Mouse (Mus musculus) macrophage (primary cell): Measurements from ENCODE around the gene Lrrc4b. TPM values are rescaled to one million over a fixed set of nuclear protein-coding genes. Genes with fewer than 3 reads are reported as not detected.
A peak's percentile ranks its signal among the peaks of the same experiment; 100 is the strongest.

Source experiments
- H3K27ac ChIP-seq: fragments of 350-480 bp; formaldehyde crosslinking; 2 replicates; pipeline ENCODE4 v1.9.0; 2021
- H3K36me3 ChIP-seq: fragments of 350-480 bp; formaldehyde crosslinking; 2 replicates; pipeline ENCODE4 v1.9.0; 2021; ENCODE audit errors: inconsistent target
- H3K4me3 ChIP-seq: fragments of 350-480 bp; formaldehyde crosslinking; 2 replicates; pipeline ENCODE4 v1.9.0; 2021; ENCODE audit errors: inconsistent target
- H3K79me2 ChIP-seq: fragments of 350-480 bp; formaldehyde crosslinking; 2 replicates; pipeline ENCODE4 v1.9.0; 2021; ENCODE audit errors: inconsistent target
- WGBS: methylation state at CpG from one replicate; pipeline ENCODE4 v1.1.7; 2026; ENCODE audit warnings: inconsistent platforms; ENCODE audit not compliant: missing documents; 5-methylcytosine and 5-hydroxymethylcytosine counted together
- polyA plus RNA-seq: library from polyadenylated mRNA; stranded (reverse); fragments of 250-400 nt; gene quantifications from 3 replicates; pipeline ENCODE4 v1.2.4, GENCODE M21; 2018; ENCODE audit warnings: inconsistent platforms

The Lrrc4b gene
- polyA plus RNA-seq, 1 experiment from 2014 or later = not detected

DNA sequence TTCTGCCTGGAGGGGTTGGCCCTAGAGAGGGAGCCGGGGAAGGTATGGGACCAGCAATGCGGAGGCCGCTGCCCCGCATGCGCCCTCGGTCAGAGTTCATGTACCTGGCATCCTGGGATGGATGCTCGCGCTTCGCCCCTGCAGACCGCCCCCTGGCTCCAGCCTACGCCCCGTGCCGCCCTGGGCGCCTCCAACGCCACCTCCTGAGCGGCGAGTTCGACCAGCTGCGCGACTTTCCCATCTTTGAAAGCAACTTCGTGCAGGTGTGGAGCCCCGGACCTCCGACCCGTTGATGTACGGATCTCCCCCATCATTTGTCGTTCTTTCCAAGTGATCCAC, 67.9 kb downstream of the Lrrc4b start:
- H3K27ac ChIP-seq = no peak overlapping the region
- H3K4me3 ChIP-seq = peak overlapping the region; percentile 56
- H3K36me3 ChIP-seq = peaks cover 7% of the 10 kb centered on the region; the same call in 1 of the 2 replicates
- WGBS = 3% methylated on average over 26 of the region's 26 CpGs
- H3K79me2 ChIP-seq = peaks cover 18% of the 10 kb centered on the region

DNA sequence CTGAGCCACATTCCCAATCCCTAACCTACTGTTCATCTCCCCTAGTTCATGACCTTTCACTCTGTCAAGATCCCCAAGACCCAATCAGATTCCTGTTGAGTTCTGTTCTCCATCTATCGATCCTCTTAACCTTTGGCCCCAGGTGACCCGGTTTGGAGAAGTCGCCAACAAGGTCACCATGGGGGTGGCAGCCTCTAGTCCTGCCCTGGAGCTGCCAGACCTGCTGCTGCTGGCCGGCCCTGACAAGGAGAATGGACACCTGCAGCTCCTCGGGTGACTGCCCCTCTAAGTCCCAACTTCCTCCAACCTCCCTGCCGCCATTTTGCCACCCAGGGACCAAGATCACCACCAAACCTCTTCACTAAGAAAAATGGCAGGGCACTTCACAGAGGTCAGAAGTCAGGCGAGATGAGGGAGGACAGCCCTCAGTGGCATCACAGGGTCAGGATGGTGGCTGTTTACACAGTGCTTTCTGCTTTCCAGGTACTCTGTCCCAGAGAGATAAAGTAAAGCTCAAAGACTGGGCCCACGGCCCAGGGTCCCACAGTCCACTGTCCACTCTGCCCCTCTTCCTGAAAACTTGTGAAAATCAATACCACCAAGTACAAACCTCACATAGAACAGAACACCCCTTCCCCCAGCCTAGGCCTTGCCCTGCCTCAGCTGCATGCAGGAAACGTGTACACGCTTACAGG, 68.7 kb downstream of the Lrrc4b start:
- Histone ChIP-seq H3K4me3 (no peak overlapping the region), H3K79me2 (peaks cover 18% of the 10 kb centered on the region), H3K36me3 (no peaks in the 10 kb centered on the region), H3K27ac (no peak overlapping the region)
- WGBS = 97% methylated on average over 10 of the region's 10 CpGs

DNA sequence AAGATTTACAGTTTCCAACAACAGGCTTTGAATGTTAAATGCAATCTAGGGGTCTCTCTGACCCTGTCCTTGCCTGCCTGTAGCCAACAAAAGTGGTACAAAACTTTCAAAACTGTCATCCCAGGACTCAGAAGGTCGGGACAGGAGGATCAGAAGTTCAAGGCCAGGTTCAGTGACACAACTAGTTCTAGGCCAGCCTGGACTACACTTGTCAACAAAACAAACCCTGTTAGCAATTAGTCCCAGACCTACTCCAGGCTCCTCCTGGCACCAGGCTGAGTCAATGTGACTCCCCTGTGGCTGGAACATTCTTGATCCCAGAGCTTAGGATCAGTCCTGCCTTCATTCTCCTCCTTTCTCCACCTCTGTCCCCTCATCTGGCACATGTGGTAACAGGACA, 70.1 kb downstream of the Lrrc4b start:
- no peaks in the 10 kb centered on the region for H3K36me3 ChIP-seq
- no peak overlapping the region for H3K4me3 ChIP-seq
- WGBS = 65% methylated on average over 1 of the region's 1 CpGs
- H3K27ac ChIP-seq = no peak overlapping the region
- H3K79me2 ChIP-seq = peaks cover 18% of the 10 kb centered on the region

DNA sequence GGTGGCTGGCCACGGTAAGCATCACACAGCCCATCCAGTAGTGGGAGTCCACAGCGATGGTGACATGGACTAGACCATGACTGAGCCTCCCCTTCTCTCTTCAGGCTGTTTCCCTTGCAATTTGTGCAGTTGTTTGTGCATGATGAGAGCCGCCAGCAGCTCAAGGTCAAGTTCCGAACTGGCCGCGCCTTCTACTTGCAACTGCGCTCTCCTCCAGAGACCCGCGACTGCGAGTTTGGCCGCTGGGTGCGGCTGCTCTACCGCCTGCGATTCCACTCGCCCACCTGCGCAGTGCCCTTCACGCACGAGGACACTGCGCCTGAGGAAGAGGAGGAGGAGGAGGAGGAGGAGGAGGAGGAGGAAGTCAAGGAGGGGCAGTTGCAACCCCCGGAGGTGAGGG, 71.2 kb downstream of the Lrrc4b start:
- 64% methylated on average over 20 of the region's 20 CpGs for WGBS
- peaks cover 9% of the 10 kb centered on the region for H3K79me2 ChIP-seq
- no peaks in the 10 kb centered on the region for H3K36me3 ChIP-seq
- H3K4me3 ChIP-seq = no peak overlapping the region
- H3K27ac ChIP-seq = no peak overlapping the region

DNA sequence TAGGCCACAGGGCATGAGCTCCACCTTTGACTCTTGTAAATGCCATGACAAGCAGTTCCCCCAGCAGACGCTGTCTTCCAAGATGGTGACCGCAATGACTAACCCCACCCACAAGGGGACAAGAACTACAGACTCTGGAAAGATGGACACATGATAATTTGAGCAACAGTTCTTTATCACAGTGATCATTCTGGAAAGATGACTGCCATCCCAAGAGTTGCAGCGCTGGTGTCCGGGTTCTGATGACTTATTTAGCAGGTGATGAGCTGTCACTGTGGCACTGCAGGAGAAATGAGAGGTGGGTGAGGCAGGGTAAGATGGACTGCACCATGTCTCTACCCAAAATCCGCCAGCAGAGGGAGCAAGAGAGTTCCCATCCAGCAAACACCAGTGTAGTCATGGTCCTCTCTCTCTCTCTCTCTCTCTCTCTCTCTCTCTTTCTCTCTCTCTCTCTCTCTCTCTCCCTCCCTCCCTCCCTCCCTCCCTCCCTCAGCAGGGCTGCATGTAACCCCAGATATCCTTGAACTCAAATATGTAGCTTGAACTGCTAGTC, 72.8 kb downstream of the Lrrc4b start:
- H3K4me3 ChIP-seq = no peak overlapping the region
- H3K36me3 ChIP-seq = no peaks in the 10 kb centered on the region
- whole genome bisulfite sequencing = 26% methylated on average over 5 of the region's 5 CpGs
- H3K79me2 ChIP-seq = no peaks in the 10 kb centered on the region
- no peak overlapping the region for H3K27ac ChIP-seq

DNA sequence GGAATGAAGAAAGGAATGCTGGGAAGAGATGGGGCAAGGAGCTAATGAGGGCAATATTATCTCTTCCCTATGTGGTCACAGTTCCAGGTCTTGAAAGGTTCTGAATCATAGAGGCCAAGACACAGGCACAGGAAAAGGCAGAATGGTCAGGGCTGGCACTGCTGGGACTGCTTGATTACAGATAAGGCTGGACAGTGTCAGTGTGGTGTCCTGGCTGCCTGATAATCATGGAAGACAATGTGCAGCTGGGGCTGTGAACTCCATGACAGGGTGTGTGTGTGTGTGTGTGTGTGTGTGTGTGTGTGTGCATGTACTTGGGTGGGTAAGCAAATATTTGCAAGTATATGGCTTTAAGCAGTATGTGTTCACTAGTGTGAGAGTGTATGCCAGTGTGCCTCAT, 78.7 kb downstream of the Lrrc4b start:
- Histone ChIP-seq H3K79me2 (no peaks in the 10 kb centered on the region), H3K36me3 (no peaks in the 10 kb centered on the region), H3K4me3 (no peak overlapping the region), H3K27ac (no peak overlapping the region)

Other genes starting within 250 kb of the Lrrc4b start
- gene Klk1b24, start 240.8 kb upstream of the Lrrc4b start, polyA plus RNA-seq = not detected in 3 replicates
- gene Klk1b3, start 230.8 kb upstream of the Lrrc4b start, polyA plus RNA-seq = not detected in 3 replicates
- not detected in 3 replicates for gene Klk1b4, start 221.6 kb upstream of the Lrrc4b start, polyA plus RNA-seq
- not detected in 3 replicates for gene Klk1b5, start 213.1 kb upstream of the Lrrc4b start, polyA plus RNA-seq
- gene Klk1, start 203.7 kb upstream of the Lrrc4b start, polyA plus RNA-seq = 0.30 TPM in 1 of 3 replicates, not detected in the others
- gene Gm36864, start 192.8 kb upstream of the Lrrc4b start, polyA plus RNA-seq = not detected in 3 replicates
- 0.33 to 0.97 TPM (median 0.36 TPM) in 3 replicates for gene 1700028J19Rik, start 182.3 kb upstream of the Lrrc4b start, polyA plus RNA-seq
- gene 2410002F23Rik, start 182.3 kb upstream of the Lrrc4b start, polyA plus RNA-seq = 11.6 to 24.3 TPM (median 20.5 TPM) in 3 replicates
- gene Acp4, start 171.6 kb upstream of the Lrrc4b start, polyA plus RNA-seq = not detected in 3 replicates
- gene Gm15517, start 167.6 kb upstream of the Lrrc4b start, polyA plus RNA-seq = not detected in 3 replicates
- gene Clec11a, start 122.1 kb upstream of the Lrrc4b start, polyA plus RNA-seq = 0.06 to 0.12 TPM (median 0.09 TPM) in 3 replicates
- gene Shank1, start 118.8 kb upstream of the Lrrc4b start, polyA plus RNA-seq = 0.02 TPM in 1 of 3 replicates, not detected in the others
- gene Syt3, start 44.9 kb upstream of the Lrrc4b start, polyA plus RNA-seq = 0.11 TPM in 1 of 3 replicates, not detected in the others
- gene 1700008O03Rik, start 43.2 kb upstream of the Lrrc4b start, polyA plus RNA-seq = 0.16 TPM in 1 of 3 replicates, not detected in the others
- gene Aspdh, start 36.4 kb downstream of the Lrrc4b start, polyA plus RNA-seq = not detected in 3 replicates
- 12.5 to 32.1 TPM (median 31.4 TPM) in 3 replicates for gene Josd2, start 39.0 kb downstream of the Lrrc4b start, polyA plus RNA-seq
- gene Emc10, start 67.5 kb downstream of the Lrrc4b start, polyA plus RNA-seq = 35.5 to 51.7 TPM (median 46.2 TPM) in 3 replicates
- gene Fam71e1, start 67.6 kb downstream of the Lrrc4b start, polyA plus RNA-seq = 0.89 to 1.5 TPM (median 0.99 TPM) in 3 replicates
- gene Mybpc2, start 95.6 kb downstream of the Lrrc4b start, polyA plus RNA-seq = not detected in 3 replicates
- 0.27 to 1.1 TPM (median 0.30 TPM) in 3 replicates for gene Spib, start 103.1 kb downstream of the Lrrc4b start, polyA plus RNA-seq
- 6.9 to 28.1 TPM (median 7.2 TPM) in 3 replicates for gene Pold1, start 119.8 kb downstream of the Lrrc4b start, polyA plus RNA-seq
- gene Nr1h2, start 124.9 kb downstream of the Lrrc4b start, polyA plus RNA-seq = 55.3 to 86.2 TPM (median 57.8 TPM) in 3 replicates
- gene Napsa, start 143.4 kb downstream of the Lrrc4b start, polyA plus RNA-seq = 14.8 to 26.9 TPM (median 21.1 TPM) in 3 replicates
- gene Kcnc3, start 161.6 kb downstream of the Lrrc4b start, polyA plus RNA-seq = 0.05 to 0.66 TPM (median 0.11 TPM) in 3 replicates
- gene Myh14, start 241.8 kb downstream of the Lrrc4b start, polyA plus RNA-seq = not detected in 3 replicates